Mouse (Mus musculus): ENCODE data around the gene Cep164.
"Not testable (repeated sequence)": the region's sequence is repeated elsewhere in the genome, so short reads cannot be mapped to it uniquely, and the experiment has no call there.

The Cep164 gene

DNA sequence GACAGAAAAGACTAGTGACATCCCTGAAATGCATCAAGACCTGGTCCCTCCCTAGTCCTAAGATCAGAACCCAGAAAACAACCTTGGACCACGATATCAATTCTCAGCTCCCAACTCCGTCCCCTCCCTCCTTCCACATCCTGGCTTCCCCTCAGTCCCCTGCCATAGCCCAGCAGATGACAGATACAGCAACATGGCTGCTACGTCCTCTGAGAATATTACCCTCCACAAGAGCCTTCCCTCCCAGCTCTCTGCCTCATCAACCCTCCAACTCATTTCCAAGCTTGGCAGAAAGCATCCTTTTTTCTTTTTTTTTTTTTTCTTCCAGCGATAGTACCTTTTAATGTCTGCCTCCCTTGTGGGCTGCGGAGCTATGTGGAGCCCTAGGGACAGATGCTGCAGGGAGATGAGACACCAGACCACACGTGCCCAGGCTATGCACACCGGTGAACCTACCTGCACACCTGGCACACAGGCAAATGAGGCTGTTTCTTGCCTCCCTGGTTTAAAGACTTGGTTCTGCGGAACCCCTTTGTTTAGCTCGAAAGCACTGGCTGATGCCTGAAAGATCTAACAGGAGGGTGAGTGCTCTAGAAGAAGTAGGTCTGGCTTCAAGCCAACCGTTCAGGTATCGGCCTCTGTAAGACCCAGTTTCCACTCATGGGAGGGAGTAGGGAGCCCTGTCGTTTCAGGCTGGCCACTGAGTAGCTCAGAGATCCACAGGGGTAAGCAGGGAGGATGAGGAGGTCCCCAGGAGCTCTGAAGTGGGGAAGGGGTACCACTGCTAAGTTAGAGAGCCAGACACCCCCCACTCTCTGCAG is 45.0 kb downstream of the Cep164 start:
- no peak for DNase-seq

GRCm38 (mm10) chr9:45779201-45779600 is 49.3 kb downstream of the Cep164 start:
- DNase-seq: no peak

DNA sequence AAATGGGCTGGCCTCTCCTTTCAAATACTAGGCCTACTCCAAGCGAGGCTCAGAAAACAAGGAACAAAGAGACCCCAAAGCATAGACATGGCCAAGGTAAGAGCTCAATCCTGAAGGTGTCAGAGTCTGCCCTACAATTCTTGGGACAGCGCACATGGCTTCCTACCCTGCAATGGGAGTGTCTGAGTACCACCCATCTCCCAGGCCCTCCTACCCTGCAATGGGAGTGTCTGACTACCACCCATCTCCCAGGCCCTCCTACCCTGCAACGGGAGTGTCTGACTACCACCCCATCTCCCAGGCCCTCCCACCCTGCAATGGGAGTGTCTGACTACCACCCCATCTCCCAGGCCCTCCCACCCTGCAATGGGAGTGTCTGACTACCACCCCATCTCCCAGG is 52.3 kb downstream of the Cep164 start:
- DNase-seq: not testable (repeated sequence)

DNA sequence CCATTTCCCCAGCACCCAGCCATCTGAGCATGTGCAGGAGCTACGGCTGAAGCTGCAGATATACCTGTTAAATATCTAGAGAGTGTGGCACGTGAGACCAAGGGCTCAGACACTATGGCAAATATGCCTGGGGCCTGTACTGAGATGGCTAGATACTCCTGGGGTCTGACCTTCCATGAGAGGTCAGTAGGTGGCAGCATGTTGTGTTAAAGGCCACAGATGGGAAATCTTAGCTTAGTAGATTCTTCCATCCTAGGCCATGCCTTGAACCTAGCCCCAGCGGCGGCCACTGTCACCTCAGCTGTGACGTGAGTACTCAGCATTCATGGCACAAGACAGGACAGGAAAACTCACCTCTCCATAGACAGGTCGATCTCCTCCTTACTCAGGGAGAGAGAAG is 54.4 kb downstream of the Cep164 start:
- no peak for DNase-seq

DNA sequence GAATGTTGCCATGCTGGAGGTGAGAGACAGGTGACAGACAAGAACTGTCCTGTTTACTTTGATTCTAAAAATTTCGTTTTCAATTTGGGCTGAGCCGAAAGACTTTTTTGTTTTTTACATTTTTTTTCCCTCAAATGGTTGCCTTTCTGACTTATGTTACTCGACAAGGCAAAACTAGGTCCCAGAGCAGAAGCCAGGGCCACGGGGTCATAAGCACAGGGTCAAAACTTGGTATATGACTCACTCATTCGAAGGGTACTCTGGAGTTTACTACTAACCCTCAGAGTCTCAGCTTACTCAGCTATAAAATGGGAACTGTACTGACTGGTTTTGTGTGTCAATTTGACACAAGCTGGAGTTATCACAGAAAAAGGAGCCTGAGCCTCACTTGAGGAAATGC is 58.9 kb downstream of the Cep164 start:
- DNase-seq: no peak

DNA sequence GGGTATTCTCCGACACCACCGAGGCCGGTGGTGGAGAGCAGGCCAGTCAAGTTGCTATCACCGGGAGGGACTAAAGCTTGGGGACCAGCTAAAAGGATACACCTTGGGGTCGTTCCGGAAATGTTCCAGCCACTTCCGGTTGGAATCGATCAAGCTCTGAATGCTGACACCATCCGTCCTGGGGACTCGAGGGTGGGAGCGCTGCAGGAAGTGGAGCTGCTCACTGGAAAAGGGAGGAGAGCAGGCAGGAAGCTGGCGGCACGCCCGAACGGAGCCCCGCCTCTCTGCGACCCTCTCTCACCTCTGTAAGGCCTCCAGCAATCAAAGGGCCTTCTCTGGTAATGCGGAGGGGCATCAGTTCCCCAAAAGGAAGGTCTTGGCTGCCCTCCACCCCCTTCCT is 60.1 kb downstream of the Cep164 start:
- no peak for DNase-seq

DNA sequence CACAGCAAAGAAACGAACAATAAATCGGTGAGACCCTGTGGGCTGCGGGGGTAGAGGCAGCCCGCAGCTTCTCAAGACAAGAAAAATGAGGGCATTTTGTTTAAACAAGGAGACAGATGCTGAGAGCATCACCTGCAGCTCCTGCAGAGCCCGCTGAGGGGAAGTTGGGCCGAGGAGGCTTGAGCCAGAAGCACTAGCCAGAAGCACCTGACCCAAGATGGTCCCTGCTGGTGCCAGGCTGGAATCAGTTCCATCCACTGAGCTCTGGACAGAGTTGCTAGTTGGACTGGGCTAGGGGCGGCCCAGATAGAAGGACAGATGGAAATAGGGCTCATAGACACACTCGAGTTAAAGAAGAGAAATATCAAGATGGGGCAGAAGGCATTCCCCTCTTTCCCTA is 61.3 kb downstream of the Cep164 start:
- DNase-seq: no peak

DNA sequence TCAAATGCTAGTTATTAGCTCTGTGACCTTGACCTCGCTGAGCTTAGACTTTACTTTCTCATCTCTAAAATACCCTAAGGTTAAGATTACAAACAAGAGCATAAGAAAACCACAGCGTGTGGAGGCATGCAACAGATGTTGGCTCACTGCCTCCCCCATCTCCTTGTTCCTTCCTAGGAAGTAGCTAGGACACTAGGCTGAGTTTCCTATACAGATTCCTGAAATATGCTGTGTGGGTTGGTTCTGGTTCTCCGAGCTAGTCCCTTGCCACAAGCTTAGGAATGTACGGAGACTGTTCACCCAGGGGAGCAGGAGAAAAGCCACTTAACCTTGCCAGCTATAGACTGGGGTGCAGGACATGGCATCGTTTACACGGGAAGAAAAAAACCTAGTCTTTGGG is 62.3 kb downstream of the Cep164 start:
- no peak for DNase-seq

- DNase-seq: peak; percentile 78
These were observed 73.9 kb downstream of the Cep164 start for GRCm38 (mm10) chr9:45754452-45755091.

GRCm38 (mm10) chr9:45749917-45750316 is 78.6 kb downstream of the Cep164 start:
- DNase-seq: no peak

DNA sequence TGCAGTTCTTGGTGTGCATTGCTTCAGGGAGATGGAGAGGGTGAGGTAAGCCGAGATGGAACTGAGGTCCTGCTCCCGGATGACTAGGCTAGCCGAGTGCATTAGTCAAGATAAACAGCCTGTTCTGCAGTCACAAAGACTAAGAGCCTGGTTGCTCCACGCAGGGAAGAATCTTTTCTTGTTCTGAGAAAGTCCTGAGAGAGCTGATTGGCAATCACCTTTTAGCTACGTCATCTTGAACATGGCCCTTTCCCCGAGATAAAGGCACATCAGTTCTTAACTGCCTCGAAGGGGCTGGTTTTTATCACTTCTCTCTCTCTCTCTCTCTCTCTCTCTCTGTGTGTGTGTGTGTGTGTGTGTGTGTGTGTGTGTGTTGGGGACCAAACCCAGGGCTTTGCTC is 83.0 kb downstream of the Cep164 start:
- DNase-seq: no peak

DNA sequence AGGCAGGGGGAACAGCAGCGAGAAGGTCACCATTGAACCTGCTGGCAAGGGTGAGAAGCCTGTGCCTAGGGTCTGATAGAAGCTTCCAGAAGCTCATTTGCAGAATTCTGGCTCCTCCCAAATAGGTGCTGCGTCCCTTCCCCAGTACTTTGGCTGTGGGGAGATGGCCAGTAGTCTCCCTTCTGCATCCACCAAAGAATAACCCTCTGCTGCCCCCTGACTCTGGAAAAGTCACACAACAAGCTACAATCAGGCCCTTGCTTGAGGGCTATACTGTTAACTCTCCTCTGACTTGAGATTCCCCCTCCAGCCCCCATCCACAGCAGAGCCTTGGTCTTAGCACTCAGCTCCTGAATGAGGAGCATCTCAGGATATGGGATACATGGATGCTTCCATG is 87.9 kb downstream of the Cep164 start:
- DNase-seq: no peak

DNA sequence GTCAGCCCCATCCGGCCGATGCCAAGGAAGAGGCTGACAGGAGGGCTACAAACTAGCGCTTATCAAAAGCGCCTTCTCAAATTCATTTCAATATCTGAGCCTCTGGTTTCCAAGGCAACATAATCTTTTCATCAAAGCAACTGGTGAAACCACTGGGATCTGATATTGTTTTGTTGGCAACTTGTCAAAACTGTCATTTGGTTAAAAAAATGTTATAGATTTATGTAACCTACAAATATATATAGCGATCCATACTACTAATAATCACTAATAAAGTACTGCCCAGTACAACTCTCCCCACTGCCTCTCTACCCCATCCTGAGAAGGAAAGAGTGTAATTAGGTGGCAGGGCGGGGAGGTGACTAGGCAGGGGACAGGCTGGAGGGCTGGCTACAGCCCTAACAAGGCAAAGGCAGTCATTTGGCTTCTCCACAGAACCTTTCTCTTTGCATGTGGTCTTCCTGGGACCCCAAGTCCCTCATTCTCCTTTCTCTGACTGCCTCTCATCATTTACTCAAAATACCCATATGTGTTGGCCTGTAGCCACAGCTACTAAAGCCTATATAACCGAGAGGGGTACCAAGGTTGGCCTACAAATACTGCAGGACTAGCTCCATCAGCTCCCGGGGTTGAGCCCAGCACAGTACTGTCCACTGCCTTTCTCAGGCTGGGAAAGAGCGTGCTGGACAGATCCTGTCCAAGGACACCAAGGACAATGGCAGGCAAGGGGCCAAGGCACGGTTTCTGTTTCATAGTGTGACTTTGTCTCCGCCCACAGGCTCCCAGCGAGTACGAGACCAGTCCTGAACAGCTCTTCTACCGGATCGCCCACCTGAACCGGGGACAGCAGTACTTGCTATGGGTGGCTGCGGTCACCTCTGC is 88.5 kb downstream of the Cep164 start:
- no peak for DNase-seq

DNA sequence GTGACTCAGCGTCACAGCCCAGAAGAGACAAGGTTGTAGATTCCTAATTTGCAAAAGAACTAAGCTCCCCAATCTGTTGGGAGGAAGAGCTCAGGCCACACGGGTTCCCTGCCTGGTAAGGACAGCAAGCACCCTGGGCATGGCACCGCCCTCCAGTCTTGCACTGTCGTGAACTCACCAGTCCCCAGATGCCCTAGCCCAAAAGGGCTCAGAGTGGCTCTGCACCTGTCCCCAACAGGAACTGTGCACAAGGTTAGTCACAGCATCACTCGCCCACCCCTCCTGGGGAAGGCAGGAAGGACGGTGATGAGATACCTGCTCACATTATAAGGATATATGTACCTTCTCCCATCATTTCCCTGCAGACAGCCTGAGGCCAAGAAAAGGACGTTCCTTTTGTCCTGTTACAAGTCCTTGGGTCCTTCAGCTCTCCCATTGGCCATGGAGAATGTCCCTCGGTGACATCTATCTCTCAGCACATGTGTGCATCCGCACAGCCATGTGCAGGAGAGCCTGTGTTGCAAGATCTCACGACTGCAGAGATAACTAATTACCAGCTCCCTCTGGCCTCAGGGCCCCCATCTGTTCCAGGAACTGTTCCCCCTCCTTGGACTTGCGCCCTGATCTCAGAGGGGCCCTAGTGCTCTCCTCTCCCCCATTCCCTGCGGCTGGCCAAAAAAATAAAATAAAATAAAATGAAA is 89.3 kb downstream of the Cep164 start:
- no peak for DNase-seq

DNA sequence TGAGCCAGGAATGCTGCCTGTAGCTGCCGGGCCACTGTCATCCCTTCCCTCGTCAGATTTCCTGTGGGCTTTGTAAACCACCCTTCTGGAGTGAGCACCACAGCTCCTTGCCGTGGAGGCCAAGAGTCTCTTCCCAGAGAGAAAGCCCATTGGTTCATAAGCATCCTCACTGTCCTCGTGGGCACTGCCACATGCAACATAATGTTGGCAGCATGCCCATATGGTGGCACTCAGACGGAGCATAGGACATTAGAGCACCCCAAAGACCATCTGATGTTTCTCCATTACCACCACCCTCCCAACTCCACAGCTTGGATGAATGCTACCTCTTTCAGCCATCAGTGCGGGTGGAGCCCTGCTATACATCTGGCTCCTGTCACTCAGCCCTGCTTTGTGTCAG is 95.2 kb downstream of the Cep164 start:
- DNase-seq: no peak

DNA sequence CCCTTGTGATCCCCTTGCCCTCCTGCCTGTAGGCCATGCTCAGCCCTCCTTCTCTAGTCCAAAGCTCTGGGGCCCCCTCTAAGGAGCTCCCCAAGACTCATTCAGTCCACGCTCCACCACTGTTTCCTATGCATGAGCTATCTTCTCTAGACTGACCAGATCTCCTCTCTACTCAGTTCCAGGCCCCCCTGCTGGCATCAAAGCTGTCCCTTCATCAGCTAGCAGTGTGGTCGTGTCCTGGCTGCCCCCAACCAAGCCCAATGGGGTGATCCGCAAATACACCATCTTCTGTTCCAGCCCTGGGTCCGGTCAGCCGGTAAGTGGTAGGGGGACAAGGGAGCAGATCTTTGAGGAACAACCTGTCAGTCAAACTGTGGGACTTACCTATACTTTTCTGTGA is 96.6 kb downstream of the Cep164 start:
- DNase-seq: no peak

DNA sequence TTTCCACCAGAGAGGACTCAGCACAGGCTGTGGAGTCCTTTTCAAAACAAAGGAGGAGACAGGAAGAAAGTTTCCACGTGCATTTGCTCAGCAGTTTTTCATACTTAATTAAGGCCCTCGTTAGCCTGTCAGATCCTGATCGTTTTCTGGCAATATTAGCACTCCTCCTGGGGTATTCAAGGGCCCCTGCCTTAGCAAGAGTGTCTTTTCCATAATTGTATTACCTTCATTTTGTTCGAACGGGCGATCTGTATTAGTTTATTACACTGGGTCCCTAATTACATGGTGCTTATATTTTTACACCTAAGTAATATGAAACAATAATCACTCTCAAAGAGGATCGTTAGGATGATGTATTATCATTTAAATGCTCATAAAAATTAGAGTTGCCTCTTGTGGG is 108.5 kb downstream of the Cep164 start:
- DNase-seq: no peak
